Mouse (Mus musculus) liver, embryonic 16.5 days (tissue): Measurements from ENCODE around the gene Scly. TPM values are rescaled to one million over a fixed set of nuclear protein-coding genes. Genes with fewer than 3 reads are reported as not detected.

ENCODE experiments used
- ATAC-seq: fragments of 200-750 bp; cut with Nextera tagmentation; 2 replicates; pipeline ENCODE4 v1.8.0; 2017; ENCODE audit warnings: low read depth, mild to moderate bottlenecking, moderate number of reproducible peaks, moderate library complexity
- H3K27ac ChIP-seq: fragments of 300-500 bp; sonication (generic); 2 replicates; pipeline ENCODE4 v1.5.1; 2014; ENCODE audit warnings: mild to moderate bottlenecking, low read length
- H3K27me3 ChIP-seq: fragments of 300-500 bp; sonication (generic); 2 replicates; pipeline ENCODE4 v1.6.1; 2014; ENCODE audit warnings: low read depth, low read length, mixed read lengths; ENCODE audit not compliant: control insufficient read depth, insufficient read depth
- H3K36me3 ChIP-seq: fragments of 300-500 bp; sonication (generic); 2 replicates; pipeline ENCODE4 v1.6.1; 2014; ENCODE audit warnings: mild to moderate bottlenecking; ENCODE audit not compliant: control insufficient read depth, insufficient read depth
- H3K4me1 ChIP-seq: fragments of 300-500 bp; sonication (generic); 2 replicates; pipeline ENCODE4 v1.6.1; 2014; ENCODE audit warnings: low read depth, low read length, mixed read lengths; ENCODE audit not compliant: control insufficient read depth
- H3K4me2 ChIP-seq: fragments of 300-500 bp; sonication (generic); 2 replicates; pipeline ENCODE4 v1.6.1; 2014; ENCODE audit warnings: low read depth, low read length, mixed read lengths
- H3K4me3 ChIP-seq: fragments of 300-500 bp; sonication (generic); 2 replicates; pipeline ENCODE4 v1.5.1; 2014; ENCODE audit warnings: low read depth, mild to moderate bottlenecking, low read length
- H3K9ac ChIP-seq: fragments of 300-500 bp; sonication (generic); 2 replicates; pipeline ENCODE4 v1.6.1; 2014; ENCODE audit warnings: low read depth, low read length
- H3K9me3 ChIP-seq: fragments of 300-500 bp; sonication (generic); replicated peaks from 2 replicates; pipeline ENCODE4 v1.6.1; 2016; ENCODE audit warnings: low read length; ENCODE audit not compliant: control insufficient read depth
- WGBS: fragments of 180-500 bp; shearing (Covaris S2); extraction: QIAGEN DNeasy Blood & Tissue Kit; methylation state at CpG from one replicate; pipeline ENCODE4 v1.1.7; 2014; ENCODE audit not compliant: insufficient replicate concordance; 5-methylcytosine and 5-hydroxymethylcytosine counted together
- polyA plus RNA-seq: library from polyadenylated mRNA; unstranded; fragments of >200 nt; fragmentation: Nextera tagmentation; extraction: Ambion mirVana; gene quantifications from 2 replicates; pipeline ENCODE4 v1.2.1, GENCODE M21; 2015

Scly gene
- 29.6 and 33.4 TPM in 2 replicates for polyA plus RNA-seq

GRCm38 (mm10) chr1:91297799-91298744 lies at the start of gene Scly:
Gene Scly (plus strand): TSS chr1:91298338.
- no peaks in the 10 kb centered on the region; the same call in 1 of the 2 replicates for H3K36me3 ChIP-seq
- peak within 1 kb of the TSS; percentile 92 for H3K4me2 ChIP-seq
- peak within 1 kb of the TSS; percentile 92 for H3K9ac ChIP-seq
- peak; percentile 100 for ATAC-seq
- WGBS, result under 1% methylated on average over 63 of the region's 65 CpGs
- H3K4me1 ChIP-seq, result peaks cover 28% of the 10 kb centered on the region
- peak within 1 kb of the TSS; percentile 52 for H3K27ac ChIP-seq
- H3K9me3 ChIP-seq, result no peaks in the 10 kb centered on the region
- no peaks in the 10 kb centered on the region for H3K27me3 ChIP-seq
- peak within 1 kb of the TSS; percentile 92 for H3K4me3 ChIP-seq

- peaks cover 50% of the 10 kb centered on the region for H3K4me1 ChIP-seq
- H3K27ac ChIP-seq, result peak overlapping the region; percentile 98
- H3K9ac ChIP-seq, result peak overlapping the region; percentile 36; the same call in 1 of the 2 replicates
- peak overlapping the region; percentile 97 for H3K4me2 ChIP-seq
- ATAC-seq, result no peak
- H3K4me3 ChIP-seq, result peak overlapping the region; percentile 37
- 34% methylated on average over 4 of the region's 4 CpGs for WGBS
- H3K27me3 ChIP-seq, result no peaks in the 10 kb centered on the region
- H3K9me3 ChIP-seq, result no peaks in the 10 kb centered on the region
- no peaks in the 10 kb centered on the region for H3K36me3 ChIP-seq
Observed at GRCm38 (mm10) chr1:91248970-91249369, 49.2 kb upstream of the Scly start.

- Histone ChIP-seq H3K36me3 (peaks cover 5% of the 10 kb centered on the region; the same call in 1 of the 2 replicates), H3K27me3 (no peaks in the 10 kb centered on the region), H3K4me1 (peaks cover 50% of the 10 kb centered on the region), H3K9ac (peak within 1 kb of the TSS; percentile 96), H3K9me3 (no peaks in the 10 kb centered on the region), H3K4me3 (peak within 1 kb of the TSS; percentile 98), H3K4me2 (peak within 1 kb of the TSS; percentile 97), H3K27ac (peak within 1 kb of the TSS; percentile 98)
- under 1% methylated on average over 43 of the region's 43 CpGs for WGBS
- ATAC-seq, result peak; percentile 94
Observed at GRCm38 (mm10) chr1:91249564-91250414, 48.3 kb upstream of the Scly start, which contains the start of gene Ube2f. Gene Ube2f (plus strand): TSS chr1:91250304.

GRCm38 (mm10) chr1:91250415-91251147 lies 47.6 kb upstream of the Scly start:
- peak overlapping the region; percentile 96 for H3K9ac ChIP-seq
- WGBS, result under 1% methylated on average over 64 of the region's 70 CpGs
- no peaks in the 10 kb centered on the region for H3K9me3 ChIP-seq
- no peaks in the 10 kb centered on the region for H3K27me3 ChIP-seq
- H3K4me2 ChIP-seq, result peak overlapping the region; percentile 73
- peak; percentile 25 for ATAC-seq
- peaks cover 50% of the 10 kb centered on the region for H3K4me1 ChIP-seq
- peak overlapping the region; percentile 92 for H3K27ac ChIP-seq
- peak overlapping the region; percentile 98 for H3K4me3 ChIP-seq
- H3K36me3 ChIP-seq, result peaks cover 5% of the 10 kb centered on the region; the same call in 1 of the 2 replicates

GRCm38 (mm10) chr1:91251148-91251650 lies 46.9 kb upstream of the Scly start:
- ATAC-seq, result peak; percentile 3; the same call in 1 of the 2 replicates
- H3K9ac ChIP-seq, result peak overlapping the region; percentile 96
- WGBS, result 12% methylated on average over 5 of the region's 5 CpGs
- H3K4me3 ChIP-seq, result peak overlapping the region; percentile 98
- no peaks in the 10 kb centered on the region for H3K27me3 ChIP-seq
- H3K36me3 ChIP-seq, result peaks cover 5% of the 10 kb centered on the region; the same call in 1 of the 2 replicates
- peak overlapping the region; percentile 73 for H3K4me2 ChIP-seq
- H3K27ac ChIP-seq, result peak overlapping the region; percentile 92
- H3K9me3 ChIP-seq, result no peaks in the 10 kb centered on the region
- H3K4me1 ChIP-seq, result peaks cover 50% of the 10 kb centered on the region

GRCm38 (mm10) chr1:91251927-91252326 lies 46.2 kb upstream of the Scly start:
- 22% methylated on average over 8 of the region's 8 CpGs for WGBS
- peak overlapping the region; percentile 96 for H3K9ac ChIP-seq
- ATAC-seq, result peak; percentile 14
- no peaks in the 10 kb centered on the region for H3K27me3 ChIP-seq
- H3K4me2 ChIP-seq, result peak overlapping the region; percentile 73
- peak overlapping the region; percentile 92 for H3K27ac ChIP-seq
- no peaks in the 10 kb centered on the region for H3K9me3 ChIP-seq
- H3K36me3 ChIP-seq, result peaks cover 5% of the 10 kb centered on the region; the same call in 1 of the 2 replicates
- peak overlapping the region; percentile 98 for H3K4me3 ChIP-seq
- H3K4me1 ChIP-seq, result peaks cover 55% of the 10 kb centered on the region

DNA sequence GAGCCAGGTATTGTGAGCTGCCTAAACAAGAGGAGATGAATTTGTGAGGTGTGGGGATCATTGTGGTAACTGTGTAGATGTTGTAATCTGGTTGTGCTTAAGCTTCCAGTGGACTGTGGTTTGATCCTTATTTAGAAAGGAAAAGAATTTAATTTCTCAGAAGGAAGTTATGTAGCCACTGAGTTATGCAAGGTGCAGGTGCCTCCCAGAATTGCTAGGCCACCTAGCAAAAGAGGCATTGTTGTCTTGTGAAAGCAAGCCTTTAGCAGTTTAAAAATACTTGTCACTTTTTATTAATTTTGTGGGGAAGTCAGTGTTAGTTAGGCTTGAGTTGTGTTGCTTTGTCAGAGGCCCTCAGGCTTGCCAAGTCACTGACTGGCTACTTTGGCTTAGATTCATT lies 40.2 kb upstream of the Scly start:
- peak overlapping the region; percentile 25; the same call in 1 of the 2 replicates for H3K27ac ChIP-seq
- H3K9me3 ChIP-seq, result no peaks in the 10 kb centered on the region
- peaks cover 19% of the 10 kb centered on the region for H3K4me1 ChIP-seq
- no peak for ATAC-seq
- no peak overlapping the region for H3K4me2 ChIP-seq
- H3K9ac ChIP-seq, result no peak overlapping the region
- H3K4me3 ChIP-seq, result no peak overlapping the region
- H3K36me3 ChIP-seq, result peaks cover 5% of the 10 kb centered on the region; the same call in 1 of the 2 replicates
- no peaks in the 10 kb centered on the region for H3K27me3 ChIP-seq

DNA sequence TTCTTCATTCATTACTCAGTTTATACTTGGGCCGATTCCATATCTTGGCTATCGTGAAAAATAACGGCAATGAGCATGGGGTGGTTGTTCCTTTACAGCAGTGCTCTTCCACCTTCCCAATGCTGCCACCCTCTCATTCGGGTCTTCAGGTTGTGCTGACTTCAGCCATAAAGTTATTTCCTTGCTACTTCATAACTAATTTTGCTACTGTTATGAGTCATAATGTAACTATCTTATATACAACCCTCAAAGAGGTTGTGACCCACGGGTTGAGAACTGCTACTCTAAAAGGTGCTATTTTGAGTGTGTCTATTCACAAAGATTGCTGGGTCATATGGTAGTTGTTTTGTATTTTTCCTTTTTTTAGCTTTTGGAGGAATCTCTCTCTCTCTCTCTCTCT lies 38.3 kb upstream of the Scly start:
- 76% methylated on average over 5 of the region's 5 CpGs for WGBS

More for the DNA sequence above, 38.3 kb upstream of the Scly start:
- ATAC-seq, result no peak
- H3K27ac ChIP-seq, result no peak overlapping the region
- no peak overlapping the region for H3K4me2 ChIP-seq
- H3K9me3 ChIP-seq, result no peaks in the 10 kb centered on the region
- H3K27me3 ChIP-seq, result no peaks in the 10 kb centered on the region
- H3K4me3 ChIP-seq, result no peak overlapping the region
- no peaks in the 10 kb centered on the region; the same call in 1 of the 2 replicates for H3K36me3 ChIP-seq
- peaks cover 13% of the 10 kb centered on the region for H3K4me1 ChIP-seq
- no peak overlapping the region for H3K9ac ChIP-seq
